Mouse (Mus musculus): ENCODE results near the gene Aimp1. TPM values are rescaled to one million over a fixed set of nuclear protein-coding genes. Genes with fewer than 3 reads are reported as not detected.

Aimp1 gene
- total and polyA plus RNA-seq, 3 experiments = 158 to 206 TPM; not detected in 1

GRCm38 (mm10) chr3:132646814-132647213, 37.4 kb downstream of the Aimp1 start:
- H3K27ac ChIP-seq (ENCODE audit: control insufficient read depth, low read depth, low read length) = no peak overlapping the region
- no peak overlapping the region for H3K9ac ChIP-seq (ENCODE audit: control insufficient read depth, low read depth, low read length, poor library complexity, severe bottlenecking)
- TF ChIP-seq CHD2 (IDR thresholded peaks at IDR 0.05; ENCODE audit: low read length) (no peak), RCOR1 (IDR thresholded peaks at IDR 0.05; ENCODE audit: low read depth, low read length) (peak; percentile 40; the same call in 1 of the 2 replicates), POLR2AphosphoS5 (IDR thresholded peaks at IDR 0.05; ENCODE audit: borderline replicate concordance, low read depth, low read length) (no peak), MEF2A (IDR thresholded peaks at IDR 0.05; ENCODE audit: extremely low read depth, insufficient replicate concordance, low read depth, low read length, poor library complexity, severe bottlenecking) (no peak), POLR2A (IDR thresholded peaks at IDR 0.05; ENCODE audit: control insufficient read depth in 1 of 2, insufficient read depth in 1 of 2, low read depth in 1 of 2, low read length in 2 of 2, poor library complexity in 1 of 2) (no peak), EP300 (IDR thresholded peaks at IDR 0.05; ENCODE audit: low read depth in 1 of 2, low read length in 2 of 2) (peak; percentile 32 to 51; a peak in 2 of 4 replicates), UBTF (IDR thresholded peaks at IDR 0.05; ENCODE audit: borderline replicate concordance, insufficient read depth, low read depth, low read length) (no peak), ZNF384 (IDR thresholded peaks at IDR 0.05; ENCODE audit: low read depth, low read length) (no peak), TAL1 (IDR thresholded peaks at IDR 0.05; ENCODE audit: low read length) (no peak), TCF12 (IDR thresholded peaks at IDR 0.05; ENCODE audit: low read depth, low read length) (no peak), GATA1 (IDR thresholded peaks at IDR 0.05; ENCODE audit: low read depth, low read length) (peak; percentile 59), NELFE (IDR thresholded peaks at IDR 0.05; ENCODE audit: low read depth, low read length) (no peak)
- no peak for DNase-seq (ENCODE audit: low read depth, low spot score)
- peaks cover 0 to 25% of the 10 kb centered on the region in 2 experiments; a peak in 2 of 4 replicates for H3K36me3 ChIP-seq (ENCODE audit: control insufficient read depth in 1 of 2, insufficient read depth in 2 of 2, low read length in 2 of 2)
- no peaks in the 10 kb centered on the region for H3K9me3 ChIP-seq (replicated peaks; ENCODE audit: insufficient read depth, low read length)
- no peak overlapping the region for H3K4me3 ChIP-seq (ENCODE audit: control insufficient read depth in 1 of 2, insufficient read depth in 1 of 2, low read depth in 2 of 2, low read length in 2 of 2)
- no peaks in the 10 kb centered on the region for H3K79me2 ChIP-seq (ENCODE audit: control insufficient read depth, insufficient read depth, low read length, poor library complexity)
- H3K27me3 ChIP-seq (ENCODE audit: control insufficient read depth in 1 of 2, insufficient read depth in 2 of 2, low read length in 2 of 2) = no peaks in the 10 kb centered on the region
- H3K4me1 ChIP-seq (ENCODE audit: control insufficient read depth in 1 of 2, insufficient read depth in 2 of 2, low read length in 2 of 2) = peaks cover 9 to 23% of the 10 kb centered on the region in 2 experiments

GRCm38 (mm10) chr3:132644071-132644470, 40.1 kb downstream of the Aimp1 start:
- Histone ChIP-seq H3K79me2 (ENCODE audit: control insufficient read depth, insufficient read depth, low read length, poor library complexity) (no peaks in the 10 kb centered on the region), H3K27me3 (ENCODE audit: control insufficient read depth in 1 of 2, insufficient read depth in 2 of 2, low read length in 2 of 2) (no peaks in the 10 kb centered on the region), H3K4me1 (ENCODE audit: control insufficient read depth in 1 of 2, insufficient read depth in 2 of 2, low read length in 2 of 2) (peaks cover 2 to 11% of the 10 kb centered on the region in 2 experiments; a peak in 3 of 4 replicates), H3K36me3 (ENCODE audit: control insufficient read depth in 1 of 2, insufficient read depth in 2 of 2, low read length in 2 of 2) (peaks cover 0 to 12% of the 10 kb centered on the region in 2 experiments; a peak in 2 of 4 replicates), H3K27ac (ENCODE audit: control insufficient read depth, low read depth, low read length) (no peak overlapping the region), H3K4me3 (ENCODE audit: control insufficient read depth in 1 of 2, insufficient read depth in 1 of 2, low read depth in 2 of 2, low read length in 2 of 2) (no peak overlapping the region), H3K9me3 (replicated peaks; ENCODE audit: insufficient read depth, low read length) (no peaks in the 10 kb centered on the region), H3K9ac (ENCODE audit: control insufficient read depth, low read depth, low read length, poor library complexity, severe bottlenecking) (no peak overlapping the region)
- DNase-seq (ENCODE audit: low read depth, low spot score) = no peak
- TF ChIP-seq USF2 (IDR thresholded peaks at IDR 0.05; ENCODE audit: borderline replicate concordance in 1 of 2, insufficient read depth in 1 of 2, low read depth in 1 of 2, low read length in 2 of 2) (no peak), POLR2AphosphoS2 (IDR thresholded peaks at IDR 0.05; ENCODE audit: low read length) (no peak), TBP (IDR thresholded peaks at IDR 0.05; ENCODE audit: low read depth, low read length) (no peak), NELFE (IDR thresholded peaks at IDR 0.05; ENCODE audit: low read depth, low read length) (no peak), KAT2A (conservative IDR thresholded peaks at IDR 0.05; ENCODE audit: low read depth, low read length) (no peak)

Measured in MEL (cell line).